18 mouse cellular contexts compared by ENCODE assay signal in genomic region chr2:122716301-122716842, GRCm38 (mm10). TPM values are rescaled to one million over a fixed set of nuclear protein-coding genes. Genes with fewer than 3 reads are reported as not detected.
DNase-seq lines count a peak whose midpoint lies in the region; ATAC-seq and TF ChIP-seq lines count a peak whose summit lies in the region.
"Had no signal": no experiment of that assay in that cellular context is flagged by ENCODE, and none has a peak within 500 bp of the region (broad histone marks: within the 10 kb centered on the region; RNA-seq: fewer than 3 reads in every experiment).

No protein-coding gene starts in this region.

- no peak for TF ChIP-seq CTCF in thymus, adult 2 months (IDR thresholded peaks at IDR 0.05; ENCODE audit: borderline replicate concordance, control insufficient read depth, extremely low read depth, insufficient read depth, low read length, poor library complexity)

- no peak for TF ChIP-seq POLR2A in thymus, adult 2 months (IDR thresholded peaks at IDR 0.05; ENCODE audit: control insufficient read depth, extremely low read depth, insufficient read depth, low read length, poor library complexity)

- H3K4me3 ChIP-seq in thymus, adult 2 months (ENCODE audit: control insufficient read depth, insufficient read depth, low read length) = no peak overlapping the region
- H3K4me3 ChIP-seq: embryonic facial prominence, embryonic 12.5 days; forebrain, embryonic 13.5 days; heart, embryonic 12.5 days had no signal

- H3K36me3 ChIP-seq in thymus, adult 2 months (ENCODE audit: control insufficient read depth, insufficient read depth, low read length) = no peaks in the 10 kb centered on the region
- H3K36me3 ChIP-seq: embryonic facial prominence, embryonic 12.5 days; heart, embryonic 12.5 days had no signal

- H3K4me1 ChIP-seq in thymus, adult 2 months (replicated peaks; ENCODE audit: control insufficient read depth, insufficient read depth, low read length) = peaks cover 19% of the 10 kb centered on the region
- H3K4me1 ChIP-seq: embryonic facial prominence, embryonic 12.5 days; forebrain, embryonic 13.5 days; heart, embryonic 12.5 days had no signal

- DNase-seq in thymus, adult 2 months = peak; percentile 32
- DNase-seq in thymus, postnatal 4 days = no peak
- DNase-seq in 416B (ENCODE audit: low read depth) = peak; percentile 58
- peak; percentile 76 for DNase-seq in Muller cell, postnatal 12 days (ENCODE audit: inconsistent ontology term)
- no peak for DNase-seq in cerebellum, postnatal 10 days
- DNase-seq: adrenal gland, adult 8-10 months; adrenal gland, postnatal 36 days; B cell, adult 2 months; cerebellum, adult 2 months; cerebellum, postnatal 14 days; forebrain, postnatal 0 days; gastrocnemius, postnatal 14 days; heart, postnatal 36 days had no signal

- peak overlapping the region; percentile 60 for H3K27ac ChIP-seq in thymus, adult 2 months (ENCODE audit: control insufficient read depth, insufficient read depth, low read length)
- H3K27ac ChIP-seq: embryonic facial prominence, embryonic 12.5 days; forebrain, embryonic 13.5 days; hindbrain, postnatal 0 days had no signal

- H3K27me3 ChIP-seq in thymus, adult 2 months (ENCODE audit: control insufficient read depth, insufficient read depth, low read length) = no peaks in the 10 kb centered on the region
- H3K27me3 ChIP-seq: embryonic facial prominence, embryonic 12.5 days; forebrain, embryonic 13.5 days; heart, embryonic 12.5 days had no signal

- ATAC-seq in erythroblast, adult 5-6 weeks (replicated peaks; ENCODE audit: low FRiP score, poor library complexity, severe bottlenecking) = no peak
- ATAC-seq: forebrain, embryonic 13.5 days; forebrain, postnatal 0 days; hindbrain, postnatal 0 days had no signal

- 30% methylated on average over 3 of the region's 3 CpGs for WGBS in thymus, adult 2 months

RNA-seq across cellular contexts. Expression of gene Slc30a4, which starts 13.9 kb away (rescaled TPM):
- 7.3 and 8.0 TPM in 2 replicates for polyA plus RNA-seq in thymus, adult 2 months (2012; rRNA removed)
- 0.42 TPM in 1 of 2 replicates, not detected in the other for total RNA-seq in erythroblast, adult 5-6 weeks (2015; ENCODE audit: low replicate concordance)
- 0.43 and 0.56 TPM in 2 replicates for total RNA-seq in erythroblast, adult 5-6 weeks (2017; ENCODE audit: low replicate concordance)

RNA-seq across cellular contexts. Expression of gene Bloc1s6, which starts 21.9 kb away (rescaled TPM):
- polyA plus RNA-seq in thymus, adult 2 months (2012; rRNA removed) = 38.3 and 40.5 TPM in 2 replicates
- 3.1 and 20.2 TPM in 2 replicates for total RNA-seq in erythroblast, adult 5-6 weeks (2015; ENCODE audit: low replicate concordance)
- total RNA-seq in erythroblast, adult 5-6 weeks (2017; ENCODE audit: low replicate concordance) = 5.0 and 5.4 TPM in 2 replicates

RNA-seq across cellular contexts. Expression of gene Sqor, which starts 48.7 kb away (rescaled TPM):
- 12.2 and 15.2 TPM in 2 replicates for polyA plus RNA-seq in thymus, adult 2 months (2012; rRNA removed)
- 28.0 and 56.3 TPM in 2 replicates for total RNA-seq in erythroblast, adult 5-6 weeks (2015; ENCODE audit: low replicate concordance)
- 24.2 and 44.2 TPM in 2 replicates for total RNA-seq in erythroblast, adult 5-6 weeks (2017; ENCODE audit: low replicate concordance)

Comparison
In these comparisons a context has a peak if more than half of its experiments do, and no peak if none do; other contexts are left out.
1. DNase-seq: peak in thymus, adult 2 months (single experiment), 416B (single experiment) and Muller cell, postnatal 12 days (single experiment); none in thymus, postnatal 4 days (single experiment) and cerebellum, postnatal 10 days (0 of 2).